Mouse (Mus musculus): Measurements from ENCODE around the gene Fam178b. TPM values are rescaled to one million over a fixed set of nuclear protein-coding genes. Genes with fewer than 3 reads are reported as not detected.

The Fam178b gene
- total RNA-seq, 2 experiments from 2014 or later, result 0.40 TPM; not detected in 1

GRCm38 (mm10) chr1:36579974-36580383, 103.0 kb downstream of the Fam178b start:
- intact Hi-C loops (cut with DNase I), result no loop called here
- H3K27ac ChIP-seq, result peak overlapping the region; percentile 73
- no peak for TF ChIP-seq CTCF (IDR thresholded peaks at IDR 0.05)
- peak overlapping the region; percentile 17; the same call in 1 of the 2 replicates for H3K4me3 ChIP-seq
- DNase-seq (ENCODE audit: extremely low spot score in 1 of 2, low spot score in 2 of 2), result no peak

- no peak for DNase-seq (ENCODE audit: extremely low spot score in 1 of 2, low spot score in 2 of 2)
- Histone ChIP-seq H3K4me3 (no peak overlapping the region), H3K27ac (no peak overlapping the region)
- no peak for TF ChIP-seq CTCF (IDR thresholded peaks at IDR 0.05)
- intact Hi-C loops (cut with DNase I), result no loop called here
Observed at GRCm38 (mm10) chr1:36576991-36577675, 105.8 kb downstream of the Fam178b start.

- Histone ChIP-seq H3K27ac (no peak overlapping the region), H3K4me3 (no peak overlapping the region)
- intact Hi-C loops (cut with DNase I), result no loop called here
- TF ChIP-seq CTCF (IDR thresholded peaks at IDR 0.05), result no peak
- no peak for DNase-seq (ENCODE audit: extremely low spot score in 1 of 2, low spot score in 2 of 2)
Observed at GRCm38 (mm10) chr1:36575347-36575746, 107.6 kb downstream of the Fam178b start.

- intact Hi-C loops (cut with DNase I), result no loop called here
- no peak for TF ChIP-seq CTCF (IDR thresholded peaks at IDR 0.05)
- DNase-seq (ENCODE audit: extremely low spot score in 1 of 2, low spot score in 2 of 2), result no peak
- H3K27ac ChIP-seq, result no peak overlapping the region
- H3K4me3 ChIP-seq, result no peak overlapping the region
Observed at GRCm38 (mm10) chr1:36574196-36574955, 108.6 kb downstream of the Fam178b start.

- no peak overlapping the region for H3K4me3 ChIP-seq
- intact Hi-C loops (cut with DNase I), result no loop called here
- H3K27ac ChIP-seq, result no peak overlapping the region
- TF ChIP-seq CTCF (IDR thresholded peaks at IDR 0.05), result no peak
- no peak for DNase-seq (ENCODE audit: extremely low spot score in 1 of 2, low spot score in 2 of 2)
Observed at GRCm38 (mm10) chr1:36573524-36573923, 109.5 kb downstream of the Fam178b start.

GRCm38 (mm10) chr1:36572709-36573108, 110.3 kb downstream of the Fam178b start:
- DNase-seq (ENCODE audit: extremely low spot score in 1 of 2, low spot score in 2 of 2), result no peak
- intact Hi-C loops (cut with DNase I), result no loop called here
- TF ChIP-seq CTCF (IDR thresholded peaks at IDR 0.05), result no peak
- Histone ChIP-seq H3K27ac (no peak overlapping the region), H3K4me3 (no peak overlapping the region)

- no peak for TF ChIP-seq CTCF (IDR thresholded peaks at IDR 0.05)
- H3K4me3 ChIP-seq, result no peak overlapping the region
- intact Hi-C loops (cut with DNase I), result no loop called here
- DNase-seq (ENCODE audit: extremely low spot score in 1 of 2, low spot score in 2 of 2), result no peak
- no peak overlapping the region for H3K27ac ChIP-seq
Observed at GRCm38 (mm10) chr1:36572140-36572700, 110.8 kb downstream of the Fam178b start.

- TF ChIP-seq CTCF (IDR thresholded peaks at IDR 0.05), result no peak
- Histone ChIP-seq H3K27ac (no peak overlapping the region), H3K4me3 (no peak overlapping the region)
- DNase-seq (ENCODE audit: extremely low spot score in 1 of 2, low spot score in 2 of 2), result no peak
- intact Hi-C loops (cut with DNase I), result no loop called here
Observed at GRCm38 (mm10) chr1:36571627-36572026, 111.4 kb downstream of the Fam178b start.

GRCm38 (mm10) chr1:36570320-36570719, 112.7 kb downstream of the Fam178b start:
- no peak for DNase-seq (ENCODE audit: extremely low spot score in 1 of 2, low spot score in 2 of 2)
- no peak overlapping the region for H3K4me3 ChIP-seq
- H3K27ac ChIP-seq, result no peak overlapping the region
- no peak for TF ChIP-seq CTCF (IDR thresholded peaks at IDR 0.05)
- intact Hi-C loops (cut with DNase I), result no loop called here

- DNase-seq (ENCODE audit: extremely low spot score in 1 of 2, low spot score in 2 of 2), result no peak
- intact Hi-C loops (cut with DNase I), result no loop called here
- Histone ChIP-seq H3K4me3 (no peak overlapping the region), H3K27ac (no peak overlapping the region)
- TF ChIP-seq CTCF (IDR thresholded peaks at IDR 0.05), result no peak
Observed at GRCm38 (mm10) chr1:36569694-36570276, 113.2 kb downstream of the Fam178b start.

- no peak overlapping the region for H3K4me3 ChIP-seq
- no peak for TF ChIP-seq CTCF (IDR thresholded peaks at IDR 0.05)
- H3K27ac ChIP-seq, result no peak overlapping the region
- intact Hi-C loops (cut with DNase I), result no loop called here
- no peak for DNase-seq (ENCODE audit: extremely low spot score in 1 of 2, low spot score in 2 of 2)
Observed at GRCm38 (mm10) chr1:36568776-36569175, 114.2 kb downstream of the Fam178b start.

All from left cerebral cortex, adult 2 months (tissue).